Mouse (Mus musculus) kidney, adult 8-10 months (tissue): ENCODE data around the gene Cxadr.

Source experiments
- DNase-seq, 2 experiments: peaks; one replicate each; pipeline ENCODE4 v3.0.0; 2022

Gene Cxadr

DNA sequence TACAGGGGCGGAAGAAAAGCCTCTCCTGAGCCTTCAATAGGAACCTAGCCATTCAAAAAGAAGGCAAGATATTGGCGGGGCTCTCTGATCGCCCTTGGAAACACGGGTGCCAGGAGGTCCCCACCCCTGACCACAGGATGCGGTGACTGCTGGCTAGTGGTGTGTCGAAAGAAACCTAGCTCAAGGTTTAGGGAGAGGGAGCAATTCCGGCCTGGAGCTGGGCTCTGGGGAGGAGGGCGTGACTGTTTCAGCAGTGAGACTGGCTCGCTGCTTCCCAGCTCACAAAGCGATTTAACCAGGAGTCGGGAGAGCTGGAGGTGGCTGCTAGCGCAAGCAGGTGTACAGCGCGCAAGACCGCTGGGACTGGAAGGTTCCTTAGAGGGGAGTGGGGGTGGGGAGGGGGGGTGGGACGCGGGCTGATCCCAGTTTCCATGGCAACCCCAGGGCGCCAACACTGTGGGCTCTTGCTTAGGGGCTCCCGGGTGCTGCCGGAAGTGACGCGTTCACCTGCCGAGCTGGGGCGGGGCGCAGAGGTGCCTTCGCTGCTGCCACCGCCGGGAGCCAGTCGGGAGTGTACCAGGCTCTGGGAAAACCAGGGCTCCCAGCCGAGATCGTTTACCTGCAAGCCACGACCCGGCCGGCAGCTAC is at the start of gene Cxadr:
TSS of gene Cxadr (plus strand) at position 307 of the 648 bp plus-strand sequence.
- peak; percentile 85 for DNase-seq

DNA sequence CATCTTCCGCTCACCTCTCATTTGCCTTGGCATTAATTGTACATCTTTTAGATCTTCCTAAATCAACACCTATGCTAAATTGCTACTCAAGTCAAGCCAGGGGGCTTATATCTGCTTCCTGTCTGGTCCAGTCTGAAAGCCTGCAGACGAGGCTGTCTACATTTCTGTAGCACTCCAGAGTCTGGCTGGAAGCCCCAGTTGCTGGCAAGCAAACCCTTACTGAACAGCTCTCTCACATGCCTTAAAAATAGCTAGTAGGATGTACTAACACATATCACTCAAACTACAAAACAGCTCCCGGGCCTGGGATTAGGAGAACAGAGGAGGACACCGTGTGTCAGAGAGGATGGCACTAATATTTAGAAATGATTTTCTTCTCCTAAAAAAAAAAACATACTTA is 42.3 kb upstream of the Cxadr start:
- DNase-seq: no peak

DNA sequence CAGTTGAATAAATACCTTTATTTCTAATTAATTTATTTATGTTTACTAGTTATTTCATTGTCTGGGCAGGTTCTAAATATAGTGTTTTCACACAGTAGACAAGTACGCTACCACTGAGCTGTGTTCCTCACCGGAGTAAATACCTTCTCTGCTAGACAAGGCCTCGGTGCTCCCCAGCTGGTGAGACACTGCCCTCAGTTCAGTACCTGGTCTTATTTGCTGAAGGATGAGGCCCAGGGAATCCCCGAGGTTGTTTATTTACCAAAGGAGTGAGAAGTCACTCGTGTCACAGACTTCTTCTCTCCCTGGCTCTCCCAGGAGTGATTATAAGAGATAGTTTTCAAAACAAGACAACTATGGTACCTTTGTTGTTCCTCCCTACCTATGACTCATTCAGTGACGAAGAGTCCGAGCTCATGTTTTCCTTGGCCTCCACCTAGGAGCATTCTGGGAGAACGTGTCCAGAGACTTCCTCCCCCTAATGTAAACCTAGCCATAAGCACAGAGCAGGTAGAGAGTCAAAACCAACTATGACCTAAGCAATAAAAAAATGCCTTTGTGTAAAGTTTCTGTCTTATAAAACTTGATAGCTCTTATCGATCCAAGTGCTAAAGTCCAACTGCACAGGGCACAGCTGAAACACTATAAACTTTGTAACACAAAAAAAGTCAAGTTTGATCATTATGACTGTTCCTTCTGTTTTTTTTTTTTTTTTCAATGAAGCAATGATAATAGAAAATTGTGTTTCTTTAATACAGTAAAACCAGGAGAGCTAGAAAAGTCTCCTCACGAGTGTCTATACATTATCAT is 41.0 kb upstream of the Cxadr start:
- DNase-seq: no peak

DNA sequence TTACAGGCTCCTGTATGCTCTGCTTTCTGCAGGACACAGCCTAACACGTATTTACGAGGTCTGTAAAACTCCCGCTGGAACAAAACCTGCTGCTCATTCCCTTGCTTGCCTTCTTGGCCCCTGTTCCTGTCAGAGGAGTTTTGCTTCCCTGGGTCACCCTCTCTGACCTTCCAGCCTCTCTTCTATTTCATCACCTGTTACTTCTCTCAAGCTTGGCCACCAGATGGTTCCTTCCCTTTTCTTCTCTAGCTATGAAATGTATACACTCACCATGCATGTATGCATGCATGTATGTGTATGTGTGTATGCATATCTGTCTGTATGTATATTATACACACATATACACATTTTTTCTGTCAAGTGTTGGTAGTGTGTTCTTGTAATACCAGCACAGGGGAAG is 39.8 kb upstream of the Cxadr start:
- DNase-seq: no peak

DNA sequence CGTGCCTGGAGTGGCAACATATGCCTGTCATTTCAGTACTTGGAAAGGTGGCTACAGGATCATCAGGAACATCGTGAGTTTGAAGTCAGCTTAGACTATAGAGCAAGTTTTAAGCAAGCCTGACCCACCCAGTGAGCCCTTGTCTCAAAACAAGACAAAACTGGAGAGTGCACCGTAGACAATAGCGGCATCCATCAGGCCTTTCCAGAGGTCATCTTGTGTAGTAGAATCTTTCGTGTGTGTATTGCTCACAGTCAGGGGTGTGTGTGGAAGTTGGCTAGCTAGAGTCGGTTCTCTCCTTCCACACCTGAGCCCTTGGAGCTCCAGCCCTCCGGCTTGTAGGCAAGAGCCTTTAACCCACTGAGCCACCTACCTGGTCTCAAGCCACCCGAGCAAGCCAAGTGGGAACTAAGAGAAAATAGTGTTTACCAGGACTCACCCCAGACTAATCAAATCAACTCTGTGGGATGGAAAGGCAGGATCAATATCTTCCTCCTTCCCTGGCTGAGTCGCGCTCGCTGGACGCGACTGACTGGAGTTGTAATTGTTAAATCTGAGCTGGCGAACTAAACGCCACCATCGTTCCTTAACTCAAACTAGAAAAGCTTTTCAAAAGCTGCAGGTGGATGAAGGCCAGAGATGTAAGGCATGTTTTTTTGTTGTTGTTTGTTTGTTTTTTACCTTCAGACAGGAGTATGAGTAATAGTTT is 36.7 kb upstream of the Cxadr start:
- no peak for DNase-seq

DNA sequence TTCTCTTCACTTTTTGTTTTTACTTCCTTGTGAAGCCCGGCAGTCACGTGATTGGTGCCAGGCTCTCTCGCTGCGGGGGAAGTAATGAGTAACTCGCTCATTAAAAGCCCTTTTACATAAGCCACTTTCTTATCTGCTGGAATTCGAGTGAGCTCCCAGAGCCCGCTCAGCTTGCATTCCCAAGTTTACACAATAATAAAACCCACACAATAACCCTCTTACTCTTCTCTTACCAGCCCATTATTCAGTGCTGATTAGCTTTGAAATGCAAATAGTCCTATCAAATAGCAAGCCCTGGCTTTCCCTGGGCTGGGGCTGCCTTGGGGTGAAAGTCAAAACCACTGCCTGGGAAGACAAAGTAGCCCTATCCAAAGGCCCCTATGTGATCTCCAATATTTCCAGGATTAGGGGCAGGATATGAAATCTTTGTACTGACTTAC is 36.1 kb upstream of the Cxadr start:
- DNase-seq: peak; percentile 80 to 85

DNA sequence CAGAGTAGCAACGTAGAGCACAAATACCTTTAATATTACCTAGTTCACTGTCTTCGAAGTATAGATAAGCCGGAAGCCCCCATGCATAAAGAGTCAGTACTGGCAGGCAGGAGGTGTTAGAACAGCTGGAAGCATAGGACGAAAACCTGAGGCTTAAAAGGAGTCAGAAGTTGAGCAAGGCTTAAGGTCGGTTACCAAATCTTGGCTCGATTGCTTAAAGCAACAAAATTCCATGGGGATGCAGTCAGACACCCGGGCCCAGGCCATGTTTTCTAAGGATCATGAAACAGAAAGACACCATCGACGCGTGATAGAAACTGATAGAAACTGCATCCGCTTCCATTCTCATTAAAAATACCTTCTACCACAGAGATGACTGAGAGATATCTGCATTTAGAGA is 35.5 kb upstream of the Cxadr start:
- DNase-seq: no peak

DNA sequence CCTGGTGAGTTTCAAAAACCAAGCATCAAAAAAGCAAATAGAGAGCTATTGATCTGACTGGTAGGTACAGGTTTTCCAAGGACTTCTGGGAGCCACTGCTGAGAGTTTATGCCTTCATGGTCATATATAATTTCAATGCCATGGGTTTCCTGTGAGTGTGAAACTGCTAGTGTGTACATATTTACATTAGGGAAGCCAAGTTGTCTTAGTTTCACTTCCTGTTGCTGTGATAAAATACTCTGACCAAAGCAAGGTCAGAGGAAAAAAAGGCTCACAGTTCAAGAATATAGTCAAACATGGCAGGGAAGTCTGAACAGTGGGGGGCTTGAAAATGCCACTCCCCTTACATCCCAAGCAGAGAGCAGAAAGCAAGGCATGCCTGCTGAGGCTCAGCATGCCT is 33.8 kb upstream of the Cxadr start:
- no peak for DNase-seq

DNA sequence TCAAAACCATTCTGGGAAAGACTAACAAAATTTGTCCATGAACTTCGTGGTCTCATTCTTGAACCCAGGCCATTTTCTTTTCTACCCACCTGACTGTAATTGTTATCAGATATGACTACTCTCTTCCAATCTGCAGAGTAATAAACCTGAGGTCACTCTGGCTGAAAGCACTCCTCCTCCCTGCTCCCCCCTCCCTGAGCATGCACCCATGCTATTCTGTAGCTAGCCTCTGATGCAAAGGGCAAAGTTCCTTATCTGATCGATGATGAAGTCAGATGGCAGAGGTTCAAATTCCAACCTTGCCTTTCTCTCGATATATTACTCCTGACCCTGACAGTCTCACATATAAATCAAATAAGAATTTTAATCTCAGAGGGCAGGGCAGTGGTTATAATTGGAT is 33.1 kb upstream of the Cxadr start:
- DNase-seq: no peak

DNA sequence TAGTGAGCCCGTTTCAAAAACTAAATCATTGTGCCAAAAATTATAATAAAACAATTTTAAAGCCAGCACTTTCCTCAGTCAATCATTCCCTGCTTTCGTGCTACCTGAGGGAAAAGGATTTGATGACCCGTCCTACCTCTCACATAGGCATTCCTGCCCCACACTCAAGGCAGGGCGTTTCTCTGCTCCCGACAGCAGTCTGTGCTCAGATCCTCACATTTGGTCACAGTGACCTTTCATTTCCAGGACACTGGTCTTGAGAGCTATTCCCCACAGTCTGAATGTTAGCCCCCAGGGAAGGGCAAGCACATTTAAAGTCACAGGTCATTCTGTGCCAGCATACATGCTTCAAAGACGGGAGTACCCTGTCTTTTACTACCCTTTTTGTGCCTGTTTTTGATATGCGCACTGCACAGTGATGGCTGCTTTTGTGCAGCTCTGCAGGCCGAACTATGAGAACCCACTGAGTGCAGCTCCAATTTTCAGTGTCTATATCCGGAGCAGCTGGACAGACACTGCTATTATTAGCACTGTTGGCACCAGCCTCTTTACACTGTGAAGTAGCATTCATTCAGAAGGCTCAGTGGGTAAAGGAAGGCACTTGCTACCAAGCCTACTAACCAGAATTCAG is 26.3 kb upstream of the Cxadr start:
- DNase-seq: no peak

DNA sequence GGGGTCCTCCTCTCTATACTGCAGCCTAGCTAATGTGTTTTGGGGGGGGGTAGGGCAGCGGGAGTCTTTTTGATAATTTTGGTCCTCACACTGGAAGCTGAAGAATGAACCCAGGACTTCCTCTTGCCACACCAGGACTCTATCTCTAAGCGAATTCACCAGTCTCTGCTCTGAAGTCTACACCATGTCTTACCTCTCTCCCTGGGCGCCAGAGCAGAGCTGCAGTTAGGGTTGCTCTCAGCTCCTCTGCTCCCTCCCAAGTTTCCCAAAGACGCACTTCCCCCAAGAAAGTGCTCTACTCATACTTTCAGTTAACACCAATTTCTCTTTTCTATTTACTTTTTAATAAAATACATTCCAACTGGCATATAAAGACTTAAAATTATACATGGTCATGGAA is 23.7 kb upstream of the Cxadr start:
- DNase-seq: no peak

DNA sequence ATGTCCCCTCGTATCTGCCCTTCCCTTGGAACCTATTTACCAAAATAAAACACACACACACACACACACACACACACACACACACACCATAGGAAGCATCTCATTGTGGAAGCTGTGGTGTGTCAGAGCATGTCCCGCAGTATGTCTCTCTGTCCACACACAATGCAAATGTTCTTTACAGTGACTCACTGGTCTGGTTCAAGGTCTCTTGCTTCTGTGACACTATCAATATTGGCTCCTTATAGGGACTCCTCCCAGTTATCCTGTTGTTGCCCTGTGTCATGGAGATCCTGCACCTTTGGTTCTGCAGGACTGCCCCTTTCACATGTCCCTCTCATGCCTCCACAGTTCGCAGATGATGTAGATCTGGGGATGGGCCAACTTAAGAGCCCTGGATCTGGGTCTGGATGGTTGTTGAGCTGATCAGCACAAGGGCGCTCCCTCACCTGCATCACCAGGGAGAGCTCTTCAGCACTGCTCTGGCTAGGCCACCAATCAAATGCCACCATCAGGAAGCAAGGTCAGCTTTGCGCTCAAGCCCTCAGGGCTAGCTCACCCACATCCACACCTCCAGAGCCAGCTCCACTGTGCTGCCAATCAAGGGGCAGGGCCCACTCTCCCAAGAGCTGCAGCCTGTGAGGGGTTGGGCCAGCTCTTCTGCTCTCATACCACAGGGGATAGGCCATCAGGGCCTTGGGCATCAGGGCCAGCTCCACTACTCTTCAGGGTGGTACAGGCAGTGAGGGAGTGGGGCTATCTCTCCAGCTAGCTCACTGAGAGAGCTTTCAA is 21.0 kb upstream of the Cxadr start:
- DNase-seq: no peak

DNA sequence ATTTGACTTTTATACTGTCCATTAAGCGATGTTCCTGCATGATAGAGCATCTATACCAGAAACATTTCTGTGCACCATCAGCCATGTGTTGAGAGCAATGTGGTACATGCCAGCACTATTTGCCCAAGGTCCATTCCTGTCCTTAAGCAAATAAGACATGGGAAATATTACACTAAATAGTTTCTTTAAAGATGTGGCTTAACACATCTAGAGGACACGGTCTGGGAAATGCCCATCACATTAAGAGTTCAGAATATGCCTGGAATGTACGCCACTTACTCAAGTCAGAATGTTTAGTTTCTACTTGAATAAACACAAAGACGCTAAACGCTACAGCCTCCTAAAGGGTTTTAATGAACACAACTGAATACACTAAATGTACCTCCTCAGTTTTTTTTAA is 18.1 kb upstream of the Cxadr start:
- no peak for DNase-seq

DNA sequence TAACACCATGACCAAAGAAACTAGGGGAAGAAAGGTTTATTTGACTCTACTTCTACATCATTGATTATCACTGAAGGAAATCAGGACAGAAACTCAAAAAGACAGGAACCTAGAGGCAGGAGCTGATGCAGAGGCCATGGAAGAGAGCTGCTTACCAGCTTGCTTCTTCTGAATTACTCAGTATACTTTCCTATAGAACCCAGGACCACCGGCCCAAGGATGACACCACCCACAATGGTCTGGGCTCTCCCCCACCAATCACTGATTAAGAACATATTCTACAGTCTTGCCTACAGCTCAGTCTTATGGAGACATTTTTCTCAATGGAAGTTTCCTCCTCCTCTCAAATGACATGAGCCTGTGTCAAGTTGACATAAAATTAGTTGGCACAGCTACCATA is 7.2 kb upstream of the Cxadr start:
- DNase-seq: no peak

DNA sequence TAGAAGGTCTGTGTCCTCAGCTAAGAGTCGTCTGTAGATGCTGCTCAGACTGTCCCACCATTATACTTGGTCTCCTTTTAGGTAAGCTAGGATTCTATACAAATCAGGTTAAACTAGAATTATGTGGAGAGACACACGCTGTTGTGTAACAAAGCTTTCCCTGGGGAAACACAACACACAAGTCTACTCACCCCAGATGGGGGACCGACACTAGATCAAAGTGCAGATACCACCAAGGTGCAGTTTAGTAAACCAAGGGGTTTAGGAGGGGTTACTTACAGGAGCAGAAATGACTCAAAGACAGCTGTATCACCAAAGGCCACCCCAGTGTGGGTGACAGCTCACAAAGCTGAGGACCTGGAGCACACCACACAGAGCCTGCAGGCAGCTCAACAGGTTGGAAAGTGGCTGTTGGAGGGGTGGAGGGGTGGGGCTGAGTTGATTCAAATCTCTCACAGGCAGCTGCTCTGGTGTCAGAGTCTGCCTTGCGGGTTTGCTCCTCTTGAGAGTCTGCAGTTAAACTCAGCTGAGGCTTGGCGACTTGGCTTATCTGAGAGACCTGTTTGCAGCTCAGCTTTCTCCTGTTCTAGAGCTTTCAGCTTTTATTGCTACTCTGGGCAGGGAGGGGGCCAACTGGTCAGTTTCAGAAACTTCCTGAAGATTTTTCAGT is 6.5 kb upstream of the Cxadr start:
- no peak for DNase-seq

DNA sequence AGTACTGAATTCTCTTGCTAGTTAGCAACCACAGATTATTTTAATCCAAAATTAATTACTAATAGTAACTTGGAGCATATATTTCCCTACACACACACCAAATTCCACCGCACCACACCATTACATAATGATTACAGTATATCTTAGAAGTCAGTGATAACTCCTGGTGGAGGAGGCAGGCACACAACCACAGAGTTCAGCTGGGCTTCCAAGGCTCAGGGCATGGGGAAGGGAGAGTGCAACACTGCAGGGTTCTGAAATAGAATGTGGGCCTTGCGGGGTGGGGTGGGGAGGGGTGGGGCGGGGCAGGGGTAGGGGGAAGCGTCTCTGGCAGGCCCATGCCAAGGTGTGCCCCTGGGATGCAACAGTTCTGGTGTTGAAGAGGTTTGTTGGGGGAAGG is 5.7 kb upstream of the Cxadr start:
- DNase-seq: no peak

DNA sequence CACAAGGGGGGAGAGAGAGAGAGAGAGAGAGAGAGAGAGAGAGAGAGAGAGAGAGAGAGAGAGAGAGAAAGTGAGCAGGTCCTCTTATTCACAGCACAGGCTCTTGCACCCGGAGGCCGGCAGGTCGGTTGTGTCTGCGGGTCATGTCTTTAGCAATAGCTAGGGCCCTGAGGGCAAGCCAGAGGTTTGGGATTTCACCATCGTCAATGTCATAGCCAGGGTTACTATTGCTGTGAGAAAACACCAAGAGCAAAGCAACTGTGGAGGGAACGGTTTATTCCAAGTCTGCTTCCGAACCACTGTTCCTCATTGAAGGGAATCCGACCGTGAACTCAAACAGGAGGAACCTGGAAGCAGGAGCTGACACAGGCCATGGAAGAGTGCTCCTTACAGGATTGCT is 5.2 kb upstream of the Cxadr start:
- no peak for DNase-seq

DNA sequence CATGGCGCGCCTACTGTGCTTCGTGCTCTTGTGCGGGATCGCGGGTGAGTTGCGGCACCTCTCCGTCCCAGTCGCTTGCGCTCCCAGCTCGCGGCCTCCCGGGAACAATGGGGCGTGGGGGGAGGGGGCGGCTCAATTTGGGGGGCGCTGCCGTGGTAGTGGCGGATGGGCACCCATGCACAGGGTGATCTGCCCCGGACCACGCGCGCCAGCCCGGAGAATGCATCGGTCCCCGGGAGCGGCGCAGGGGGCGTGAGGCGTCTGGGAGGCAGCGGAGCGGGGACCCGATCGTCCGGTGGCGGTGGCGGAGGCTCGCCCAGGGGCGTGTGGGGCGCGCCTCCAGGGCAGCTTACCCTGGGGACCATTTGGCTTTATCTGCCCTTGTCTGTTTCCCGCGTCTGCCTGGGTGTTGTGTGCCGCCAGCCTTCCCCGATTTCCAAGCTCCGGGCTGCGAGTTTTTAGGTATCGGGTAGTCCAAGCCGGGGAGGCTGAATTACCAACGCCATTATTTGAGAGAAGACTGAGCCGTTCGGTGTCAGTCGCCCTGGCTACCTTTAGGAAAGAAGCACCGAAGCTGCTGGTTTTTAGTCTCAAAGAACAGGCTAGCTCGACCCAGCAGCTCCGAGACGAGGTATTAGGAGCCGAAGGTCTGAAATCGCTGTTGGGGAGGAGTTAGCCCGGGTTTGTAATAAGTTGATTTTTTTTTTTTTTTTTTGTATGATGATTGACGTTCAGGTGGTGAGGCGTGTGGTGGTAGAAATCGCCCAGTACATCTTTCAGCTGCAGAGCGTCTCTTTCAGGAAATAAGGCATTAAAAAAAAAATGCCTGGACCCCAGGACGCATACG is 765 bp downstream of the Cxadr start:
- peak in 1 of 2 experiments; percentile 11 for DNase-seq

DNA sequence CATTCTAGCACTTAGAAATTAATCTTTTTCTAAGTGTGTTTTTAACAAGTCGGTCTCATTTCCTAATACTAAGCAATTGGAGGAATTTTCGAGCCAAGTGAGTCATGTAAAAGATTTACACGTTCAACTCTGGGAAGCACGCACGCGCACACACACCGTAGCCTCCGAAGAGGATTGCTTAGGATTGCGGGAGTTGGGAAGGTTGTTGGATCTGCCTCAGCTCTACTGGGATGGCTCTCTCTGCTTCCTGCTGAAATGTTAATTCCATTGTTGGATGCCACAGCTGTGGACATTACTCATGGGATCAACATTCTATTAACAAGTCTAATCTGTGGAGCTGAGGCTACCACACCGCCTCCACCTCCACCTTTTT is 1.4 kb downstream of the Cxadr start:
- peak in 1 of 2 experiments; percentile 18 for DNase-seq

DNA sequence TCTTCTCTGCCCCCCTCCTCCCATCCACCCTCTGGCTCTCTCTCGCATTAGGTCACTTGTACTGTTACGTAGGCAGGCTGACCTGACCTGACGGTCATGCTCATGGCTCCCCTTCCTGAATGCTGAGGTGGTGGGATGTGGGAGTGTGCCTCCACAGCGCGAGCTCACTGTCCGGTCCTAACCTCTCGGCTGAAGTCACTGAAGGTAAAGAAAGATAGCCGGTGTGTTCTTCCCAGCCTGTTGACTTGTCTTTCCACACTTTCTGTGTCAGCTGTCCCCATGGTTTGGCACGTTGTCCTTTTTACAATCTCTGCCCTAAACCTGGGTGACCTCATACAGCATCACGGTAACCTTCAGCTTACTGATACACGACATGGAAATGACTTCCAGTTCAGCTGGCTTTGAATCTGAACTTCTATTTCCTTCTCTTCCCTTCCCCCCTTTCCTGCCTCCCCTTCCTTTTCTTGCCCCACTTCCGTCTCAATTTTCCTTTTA is 4.4 kb downstream of the Cxadr start:
- no peak for DNase-seq

DNA sequence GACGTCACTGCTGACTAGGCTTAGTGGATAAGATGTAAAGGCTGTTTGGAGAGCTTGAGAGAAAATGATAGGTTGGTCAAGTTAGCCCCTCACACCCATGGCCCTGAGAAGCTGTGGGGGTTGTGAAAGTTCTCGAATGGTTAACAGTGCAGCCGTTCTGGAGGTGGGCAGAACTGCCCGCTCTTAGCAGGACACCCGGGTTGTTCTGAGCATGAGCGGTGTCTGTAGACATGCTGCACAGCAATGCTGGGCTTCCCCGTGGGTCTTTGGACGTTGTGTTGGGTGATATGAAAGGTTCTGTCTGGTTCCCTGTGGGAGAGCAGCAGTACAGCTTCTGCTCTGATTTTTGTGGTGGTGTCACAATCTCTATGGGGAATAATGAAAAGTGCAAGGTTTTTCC is 5.3 kb downstream of the Cxadr start:
- no peak for DNase-seq
